Mouse (Mus musculus) lung, postnatal 4 days (tissue): ENCODE measurements around the gene Ccnt2.
"Not testable (repeated sequence)": the region's sequence is repeated elsewhere in the genome, so short reads cannot be mapped to it uniquely, and the experiment has no call there.

Experiments used
- DNase-seq, 2 experiments: peaks; one replicate each; pipeline ENCODE4 v3.0.0; 2021

The Ccnt2 gene

DNA sequence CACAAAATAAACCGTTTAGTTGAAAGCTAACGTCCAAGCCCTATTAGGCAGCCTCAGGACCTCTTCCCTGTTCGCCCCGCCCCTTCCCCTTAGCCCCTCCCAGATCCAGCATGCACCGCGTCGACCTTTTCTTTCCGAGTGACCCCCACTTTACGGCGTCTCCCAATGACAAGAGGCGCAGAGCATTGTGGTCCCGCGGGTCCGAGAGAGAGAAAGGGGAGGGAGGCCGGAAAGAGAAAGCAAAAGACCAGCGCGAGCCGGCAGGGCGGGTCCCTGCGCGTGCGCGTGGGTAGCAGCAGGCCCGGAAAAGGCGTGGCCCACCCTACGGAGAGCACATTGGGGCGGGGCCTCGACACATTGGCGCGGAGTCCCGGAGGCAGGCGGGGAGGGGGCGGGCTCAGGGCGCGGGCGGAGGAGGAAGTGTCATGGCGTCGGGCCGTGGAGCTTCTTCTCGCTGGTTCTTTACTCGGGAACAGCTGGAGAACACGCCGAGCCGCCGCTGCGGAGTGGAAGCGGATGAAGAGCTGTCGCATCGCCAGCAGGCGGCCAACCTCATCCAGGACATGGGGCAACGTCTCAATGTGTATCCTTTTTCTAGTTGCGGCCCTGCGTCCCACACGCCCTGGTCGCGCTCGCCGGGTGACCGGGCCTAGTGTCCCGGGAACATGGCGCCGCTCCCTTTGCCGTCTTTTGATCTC lies at the start of gene Ccnt2:
Ccnt2 (plus strand) TSS at position 362 of the 698 bp plus-strand sequence.
- peak; percentile 99 to 100 for DNase-seq

- no peak for DNase-seq
Measured at GRCm38 (mm10) chr1:127729096-127729495, 44.9 kb upstream of the Ccnt2 start, which contains the start of gene Acmsd. Gene Acmsd, plus strand, starts transcription at chr1:127729413.

DNA sequence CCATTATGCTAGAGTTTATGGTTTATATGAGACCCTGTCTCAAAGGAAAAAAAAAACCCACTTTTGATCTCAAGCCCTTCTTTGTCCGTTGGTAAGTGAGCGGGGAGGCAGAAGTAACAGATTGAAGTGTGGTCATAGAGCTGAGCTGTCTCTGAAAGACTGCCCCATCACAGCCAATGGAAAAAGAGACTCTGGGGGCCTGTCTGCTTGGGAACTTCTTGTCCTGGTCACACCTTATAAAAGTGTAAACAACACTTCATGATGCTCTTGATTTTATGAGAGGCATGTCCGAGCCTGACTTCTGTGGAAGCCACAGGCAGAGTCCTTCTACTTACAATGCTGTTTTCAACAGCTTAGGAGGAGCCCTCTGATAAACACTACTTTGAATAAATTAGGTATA lies 42.9 kb upstream of the Ccnt2 start:
- no peak for DNase-seq

GRCm38 (mm10) chr1:127732435-127732834 lies 41.5 kb upstream of the Ccnt2 start:
- DNase-seq = no peak

GRCm38 (mm10) chr1:127732841-127733240 lies 41.1 kb upstream of the Ccnt2 start:
- DNase-seq = no peak

- no peak for DNase-seq
Measured at GRCm38 (mm10) chr1:127735356-127735755, 38.6 kb upstream of the Ccnt2 start.

DNA sequence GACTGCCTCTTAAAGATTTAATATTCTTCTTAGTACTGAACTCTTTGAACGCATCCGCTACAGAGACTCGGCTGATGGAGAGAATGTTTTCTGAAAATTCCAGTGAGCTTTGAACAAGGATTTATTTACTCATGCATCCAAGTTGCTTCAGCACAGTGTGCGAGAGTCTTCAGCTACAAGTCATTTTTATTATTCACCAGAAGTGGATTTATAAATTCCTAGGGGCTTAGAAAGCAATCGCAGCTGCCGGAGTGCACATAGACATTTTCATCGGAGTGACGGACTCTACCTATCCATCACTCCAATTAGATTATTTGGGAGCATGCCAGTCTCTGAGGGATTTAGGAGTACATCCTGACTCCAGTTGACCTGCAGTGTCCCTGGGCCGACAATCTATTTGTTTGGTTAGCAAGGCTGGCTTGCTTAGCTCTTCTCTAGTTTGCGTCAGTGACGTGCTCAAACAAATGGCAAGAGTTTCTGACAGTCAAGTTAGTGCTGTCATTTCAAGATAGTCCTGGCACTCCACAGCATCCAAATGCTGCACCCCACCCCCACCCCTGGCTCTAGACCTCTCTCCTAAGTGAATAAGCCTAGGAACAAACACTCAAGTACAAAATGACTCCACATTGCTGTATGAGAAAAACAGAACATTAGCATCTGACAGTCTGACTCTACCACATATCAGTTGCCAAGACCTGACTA lies 23.4 kb upstream of the Ccnt2 start:
- no peak for DNase-seq

DNA sequence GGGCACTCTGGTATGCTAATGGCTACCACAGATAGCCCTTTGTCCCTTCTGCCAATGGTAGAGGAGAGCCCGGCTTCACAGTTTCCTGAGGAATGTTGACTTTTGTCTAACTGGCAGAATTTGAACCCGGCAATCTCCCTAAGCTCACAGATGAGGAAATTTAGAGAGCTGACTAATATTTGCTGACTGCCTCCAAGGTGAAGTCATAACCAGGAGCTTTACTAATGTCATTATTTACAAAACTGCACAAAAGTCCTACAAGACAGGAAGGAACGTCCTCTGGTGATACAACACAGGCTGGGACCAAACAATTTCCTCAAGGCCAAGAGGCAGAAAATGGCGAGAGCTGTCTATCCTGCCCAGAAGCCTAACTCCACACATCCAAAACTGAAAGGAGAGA lies 18.2 kb upstream of the Ccnt2 start:
- no peak for DNase-seq

DNA sequence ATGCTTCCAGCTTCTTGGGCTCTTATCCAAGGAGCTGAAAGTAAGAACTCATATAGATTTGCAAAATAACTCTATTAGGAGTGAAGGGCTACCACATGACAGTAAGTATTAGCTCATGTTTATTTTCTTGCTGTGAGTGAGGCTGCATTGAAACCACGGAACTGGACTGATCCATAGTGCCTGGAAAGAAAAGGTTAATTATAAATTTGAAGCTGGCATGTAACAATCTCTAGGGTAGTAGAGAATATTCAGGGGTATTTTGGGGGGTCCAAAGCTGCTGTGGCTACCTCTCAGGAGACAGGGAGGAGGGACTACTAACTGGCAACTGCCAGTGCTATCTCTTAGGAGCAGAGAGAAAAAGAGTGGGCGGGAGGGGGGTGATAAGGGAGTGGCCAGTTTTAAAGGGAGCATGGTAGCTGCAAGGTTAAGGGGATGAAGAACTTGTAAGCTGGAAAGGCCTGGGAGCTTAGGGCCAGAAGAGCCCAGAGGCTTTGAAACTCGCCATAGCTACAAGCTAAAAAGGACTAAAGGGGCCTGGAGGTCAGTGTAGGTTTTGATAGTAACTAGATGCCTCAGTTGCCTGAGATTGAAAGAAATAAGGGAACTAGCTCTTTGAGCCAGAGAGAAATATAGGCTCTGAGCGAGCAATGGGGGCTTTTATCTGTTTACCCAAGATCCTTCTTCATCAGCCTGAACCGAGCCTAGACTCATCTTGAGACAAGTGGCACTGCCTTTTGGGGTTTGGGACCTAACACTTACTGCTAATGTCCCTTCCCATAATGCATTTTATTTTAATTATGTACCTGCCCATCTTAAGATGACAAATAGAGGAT lies 17.4 kb upstream of the Ccnt2 start:
- DNase-seq = no peak

GRCm38 (mm10) chr1:127757164-127757545 lies 16.8 kb upstream of the Ccnt2 start:
- not testable (repeated sequence) for DNase-seq

- DNase-seq = no peak
Measured at GRCm38 (mm10) chr1:127765468-127765867, 8.5 kb upstream of the Ccnt2 start.

DNA sequence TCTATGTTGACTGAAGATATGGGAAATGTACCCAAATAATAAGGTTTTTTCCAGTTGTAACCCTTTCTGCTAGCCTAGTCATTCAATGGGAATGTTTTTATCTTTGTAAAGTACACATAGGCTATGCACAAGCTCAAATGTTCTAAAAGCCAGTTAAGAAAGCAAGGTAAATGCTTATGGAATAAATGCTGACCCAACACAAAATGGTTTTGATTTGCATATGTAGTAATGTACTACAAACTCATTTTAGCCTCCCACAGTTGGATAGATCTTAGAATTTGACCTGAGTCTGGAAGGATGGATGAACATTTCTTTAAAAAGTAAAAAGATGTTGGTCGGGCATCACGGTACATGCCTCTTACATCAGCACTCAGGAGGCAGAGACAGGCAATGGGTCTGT lies 7.2 kb upstream of the Ccnt2 start:
- no peak for DNase-seq

DNA sequence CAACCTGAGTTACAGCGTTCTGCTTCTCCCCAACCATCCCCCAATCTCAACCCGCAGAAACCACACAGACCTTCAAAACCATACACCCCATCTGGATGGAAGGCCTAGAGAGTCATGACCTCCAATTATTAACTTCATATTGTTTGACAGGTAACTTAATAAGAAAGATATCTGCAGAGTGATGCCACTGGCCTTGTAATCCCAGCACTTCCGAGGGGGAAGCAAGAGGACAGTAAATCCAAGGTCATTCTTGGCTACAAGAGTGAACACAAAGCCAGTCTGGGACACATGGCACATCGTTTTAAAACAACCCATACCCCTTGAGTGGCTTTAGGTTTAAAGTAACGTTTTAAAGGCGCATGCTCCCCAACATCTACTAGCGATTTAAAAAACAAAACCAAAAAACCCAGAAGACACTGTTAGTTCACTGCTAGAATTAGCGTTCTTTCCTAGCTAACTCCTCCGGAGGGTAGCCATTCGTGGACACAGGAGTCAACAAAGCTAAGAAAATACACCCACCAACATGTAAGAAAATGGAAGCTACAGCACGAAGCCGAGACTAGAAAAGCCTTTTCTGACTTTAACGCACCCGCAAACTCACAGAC lies 664 bp upstream of the Ccnt2 start:
- no peak for DNase-seq

GRCm38 (mm10) chr1:127774501-127774880 lies 527 bp downstream of the Ccnt2 start:
- no peak for DNase-seq

DNA sequence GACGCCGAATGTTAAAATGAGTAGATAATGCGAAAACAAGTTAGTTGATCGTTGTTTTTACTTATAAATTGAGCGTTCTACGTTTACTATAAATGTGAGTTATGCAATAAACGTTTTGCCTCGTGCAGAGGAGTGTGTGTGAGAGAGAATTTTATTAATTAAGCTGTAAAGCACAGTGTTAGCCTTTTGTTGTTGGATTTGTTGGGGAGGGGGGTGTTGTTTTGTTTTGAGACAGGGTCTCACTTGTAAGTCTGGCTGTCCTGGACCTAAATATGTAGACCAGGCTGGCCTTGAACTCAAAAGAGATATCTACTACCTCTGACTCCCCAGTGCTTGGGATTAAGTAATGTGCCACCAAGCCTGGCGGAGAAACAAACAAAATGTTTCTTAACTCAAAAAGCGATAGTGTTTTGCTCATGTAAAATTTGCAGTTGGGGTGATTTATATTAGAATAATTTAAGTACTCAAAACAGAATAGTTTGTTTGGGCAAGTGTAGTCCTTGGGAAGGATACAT lies 1.3 kb downstream of the Ccnt2 start:
- DNase-seq = no peak

- DNase-seq = no peak
Measured at GRCm38 (mm10) chr1:127776246-127776645, 2.3 kb downstream of the Ccnt2 start.

- no peak for DNase-seq
Measured at GRCm38 (mm10) chr1:127778611-127779010, 4.6 kb downstream of the Ccnt2 start.

DNA sequence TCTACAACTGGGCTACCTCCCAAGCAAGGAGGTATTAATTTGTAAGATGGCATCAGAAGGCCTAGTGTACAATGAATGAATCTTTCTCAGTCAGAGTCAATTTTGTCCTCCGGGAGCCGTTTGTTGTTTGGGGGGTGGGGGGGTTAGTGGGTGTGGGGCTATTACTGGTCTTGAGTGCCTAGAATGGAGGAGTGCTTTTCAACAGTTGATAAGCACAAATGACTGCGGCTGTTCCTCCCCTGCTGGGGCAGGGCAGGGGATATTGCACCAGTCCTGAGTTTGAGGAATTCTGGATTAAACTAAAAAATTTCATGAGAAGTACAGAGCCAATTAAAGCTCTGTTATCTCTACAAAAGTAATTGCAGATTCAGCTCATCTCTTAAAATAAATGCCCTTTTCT lies 6.2 kb downstream of the Ccnt2 start:
- no peak for DNase-seq

DNA sequence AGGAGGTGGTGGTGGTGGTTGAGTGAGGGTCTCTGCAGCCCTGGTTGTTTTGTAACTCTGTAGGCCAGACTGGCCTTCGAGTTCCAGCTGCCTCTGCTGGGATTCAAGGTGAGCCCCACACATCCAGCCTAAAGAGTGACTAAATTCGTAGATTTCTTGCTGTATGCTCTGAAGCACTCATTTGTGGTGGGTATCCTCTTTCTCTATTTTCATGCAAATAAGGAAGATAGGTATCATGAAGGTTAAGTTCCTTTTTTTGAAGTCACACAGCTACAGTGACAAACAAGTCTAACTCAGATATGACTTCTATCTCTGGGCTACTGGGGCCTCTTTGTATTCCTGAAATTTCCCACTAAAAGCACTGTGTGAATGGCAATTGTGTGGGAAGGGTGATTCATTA lies 6.9 kb downstream of the Ccnt2 start:
- no peak for DNase-seq

DNA sequence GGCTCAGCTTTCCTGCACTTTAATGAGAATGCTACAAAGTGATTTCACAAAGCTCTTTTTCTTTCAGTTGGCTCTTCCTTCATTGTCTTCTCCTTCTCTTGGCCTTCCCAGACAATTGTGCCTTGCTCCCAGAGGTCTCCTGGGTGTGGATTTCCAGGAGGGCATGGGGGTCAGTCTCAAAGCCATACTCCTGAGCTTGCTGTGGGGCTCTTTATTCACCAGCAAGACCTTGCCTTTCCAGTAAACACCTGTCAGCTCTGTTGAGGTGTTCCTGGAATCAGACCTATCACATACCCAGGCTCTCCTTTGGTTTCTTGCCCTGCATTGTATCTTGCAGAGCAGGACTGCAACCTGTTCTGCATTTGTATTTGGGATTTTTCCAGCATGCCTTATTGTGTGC lies 9.9 kb downstream of the Ccnt2 start:
- no peak for DNase-seq

- DNase-seq = no peak
Measured at GRCm38 (mm10) chr1:127785882-127786281, 11.9 kb downstream of the Ccnt2 start.

- no peak for DNase-seq
Measured at GRCm38 (mm10) chr1:127788943-127789342, 15.0 kb downstream of the Ccnt2 start.

DNA sequence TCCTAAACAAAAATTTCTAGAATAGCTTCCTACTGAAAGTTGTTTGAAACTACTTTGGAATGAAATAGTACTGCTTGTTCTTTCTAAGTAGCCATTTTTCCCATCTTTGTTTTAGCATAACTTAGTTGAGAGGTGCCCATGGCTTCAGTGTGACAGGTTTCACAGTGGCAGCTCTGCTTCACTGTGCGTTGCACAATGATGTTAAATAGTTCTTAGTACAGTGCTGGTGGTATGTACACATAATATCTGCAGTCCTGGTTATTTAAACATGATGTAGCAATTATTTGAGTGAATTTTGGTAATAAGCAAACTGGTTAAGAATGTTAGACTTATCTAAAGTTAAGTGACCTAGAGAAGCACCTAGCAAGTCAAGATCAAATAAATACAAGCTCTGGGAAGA lies 19.5 kb downstream of the Ccnt2 start:
- no peak for DNase-seq
